Mouse (Mus musculus) naive thymus-derived CD4-positive, alpha-beta T cell, adult 2 months (primary cell): ENCODE measurements around the gene Aar2.

Experiments used
- DNase-seq: peaks from one replicate; pipeline ENCODE4 v3.0.0-alpha.2; 2011; ENCODE audit warnings: low read depth

Aar2 gene

GRCm38 (mm10) chr2:156568647-156569046 lies 21.3 kb downstream of the Aar2 start:
- no peak for DNase-seq

DNA sequence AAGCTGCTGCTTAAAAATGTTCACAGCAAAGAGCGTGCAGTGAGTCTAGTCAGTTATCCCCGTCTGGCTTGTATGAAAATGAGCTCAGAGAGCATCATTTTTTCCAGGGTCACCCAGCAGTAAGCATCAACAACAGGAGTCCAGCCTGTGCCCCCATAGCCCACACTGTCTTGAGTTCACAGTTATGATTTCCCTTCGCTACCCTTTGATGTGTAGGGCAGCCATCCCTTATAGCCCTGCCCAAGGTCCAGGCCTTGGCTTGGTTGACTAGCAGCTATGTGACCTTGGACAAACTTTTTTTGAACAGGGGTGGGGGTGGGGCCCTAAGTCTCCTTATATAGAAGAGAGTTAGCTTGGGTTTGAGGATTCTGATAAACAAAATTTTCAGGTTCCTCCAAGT lies 21.9 kb downstream of the Aar2 start:
- no peak for DNase-seq

DNA sequence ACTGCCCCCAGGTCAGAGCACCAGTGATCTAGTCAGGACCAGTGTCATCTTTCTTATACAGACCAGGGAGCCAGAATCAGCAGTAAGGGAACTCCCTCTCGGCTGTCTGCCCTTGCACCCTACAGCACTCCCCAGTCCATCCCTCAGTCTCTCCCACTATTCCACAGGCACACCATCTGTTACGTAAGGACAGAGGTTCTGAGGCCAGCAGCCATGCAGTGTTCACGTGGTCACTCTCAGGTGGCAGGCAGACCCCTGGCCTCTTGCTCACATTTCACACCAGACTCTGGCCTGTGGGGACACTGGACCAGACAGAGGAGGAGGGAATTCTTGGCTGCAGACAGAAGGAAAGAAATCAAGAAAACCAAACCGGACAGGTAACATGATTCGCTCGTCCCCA lies 24.1 kb downstream of the Aar2 start:
- no peak for DNase-seq

- DNase-seq, result no peak
Observed at GRCm38 (mm10) chr2:156576850-156577587, 29.6 kb downstream of the Aar2 start.

GRCm38 (mm10) chr2:156580507-156580906 lies 33.1 kb downstream of the Aar2 start:
- no peak for DNase-seq

DNA sequence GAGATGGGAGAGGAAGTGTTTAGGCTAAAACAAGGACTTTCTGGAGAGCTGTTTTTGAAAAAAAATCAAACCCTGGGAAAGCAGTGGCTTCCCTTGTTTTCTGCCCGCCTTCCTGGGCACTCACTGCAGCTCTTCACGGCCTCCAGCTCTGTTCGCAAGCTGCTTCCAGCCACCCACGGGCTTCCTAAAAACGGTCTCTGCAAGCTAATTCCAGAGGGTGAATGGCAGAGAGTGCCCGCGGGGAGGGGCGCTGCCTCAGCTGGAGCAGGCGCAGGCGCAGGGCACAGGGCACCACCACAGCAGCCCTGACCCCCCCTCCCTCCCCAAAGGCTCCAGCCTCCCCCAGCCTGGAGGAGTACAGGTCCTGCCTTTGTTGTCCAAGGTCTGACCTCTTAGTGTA lies 33.9 kb downstream of the Aar2 start:
- DNase-seq, result no peak

- no peak for DNase-seq
Observed at GRCm38 (mm10) chr2:156582887-156583286, 35.5 kb downstream of the Aar2 start.

DNA sequence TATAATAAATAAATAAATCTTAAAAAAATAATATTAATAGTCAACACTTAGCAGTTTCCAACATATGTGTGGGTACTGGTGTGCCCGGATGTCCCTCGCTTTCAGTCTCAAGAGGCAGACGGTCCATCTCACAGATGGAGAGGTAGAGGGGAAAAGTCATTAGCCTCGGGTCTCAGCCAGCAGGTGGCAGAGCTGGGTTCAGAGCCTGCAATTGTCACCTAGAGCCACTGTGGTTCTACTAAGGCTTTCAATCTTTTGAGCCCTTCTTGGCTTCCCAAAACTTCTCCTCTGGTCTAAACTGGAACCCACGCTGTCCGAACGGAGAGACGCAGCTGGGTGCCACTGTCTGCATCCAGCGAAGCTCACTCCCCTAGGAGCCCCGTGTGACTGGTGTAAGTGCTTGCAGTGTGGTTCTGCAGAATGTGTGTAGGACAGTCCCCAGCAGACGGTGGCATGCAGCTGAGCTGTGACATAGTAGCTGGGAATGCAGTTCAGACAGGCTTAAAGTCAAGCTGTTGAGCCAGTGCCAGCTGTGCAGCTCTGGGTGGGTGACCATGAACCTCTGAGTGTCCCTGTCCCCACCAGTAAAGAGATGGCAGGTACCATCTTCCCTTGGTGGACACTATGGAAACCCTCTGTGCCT lies 36.9 kb downstream of the Aar2 start:
- peak; percentile 21 for DNase-seq

DNA sequence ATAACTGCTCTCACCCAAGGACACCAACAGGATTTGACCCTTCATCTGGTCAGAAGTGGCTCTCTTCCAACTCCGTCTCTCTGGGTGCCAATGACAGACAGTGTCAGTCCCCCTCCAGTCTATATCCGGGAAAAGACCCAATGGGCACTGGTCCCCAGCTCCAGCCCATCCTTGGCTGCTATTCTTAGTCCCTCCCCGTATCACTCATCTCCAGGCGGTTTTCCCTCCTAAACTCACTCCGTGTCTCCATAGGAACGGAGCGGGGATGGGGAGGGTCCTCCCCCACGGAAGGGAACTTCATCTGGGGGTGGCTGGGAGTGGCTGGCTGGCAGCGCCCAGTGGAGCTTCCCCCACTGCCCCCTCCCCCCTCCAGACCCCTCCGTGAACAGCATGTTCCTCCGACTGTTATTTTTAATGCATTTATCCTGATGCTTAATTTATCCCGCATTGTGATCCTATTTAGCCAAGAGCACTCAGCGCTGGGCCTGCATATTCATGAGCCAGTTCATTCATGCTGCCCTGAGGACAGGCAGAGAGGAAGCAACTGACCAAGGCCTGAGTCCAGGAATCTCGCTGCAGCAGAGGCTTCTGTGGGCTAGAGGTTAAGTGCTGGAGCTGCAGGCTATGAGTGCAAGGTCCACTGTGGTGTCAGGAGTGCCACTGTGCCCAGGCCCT lies 37.5 kb downstream of the Aar2 start:
- no peak for DNase-seq

GRCm38 (mm10) chr2:156589481-156589880 lies 42.1 kb downstream of the Aar2 start:
- no peak for DNase-seq

GRCm38 (mm10) chr2:156594987-156595490 lies 47.7 kb downstream of the Aar2 start:
- DNase-seq, result no peak

- DNase-seq, result no peak
Observed at GRCm38 (mm10) chr2:156602581-156602980, 55.2 kb downstream of the Aar2 start.

DNA sequence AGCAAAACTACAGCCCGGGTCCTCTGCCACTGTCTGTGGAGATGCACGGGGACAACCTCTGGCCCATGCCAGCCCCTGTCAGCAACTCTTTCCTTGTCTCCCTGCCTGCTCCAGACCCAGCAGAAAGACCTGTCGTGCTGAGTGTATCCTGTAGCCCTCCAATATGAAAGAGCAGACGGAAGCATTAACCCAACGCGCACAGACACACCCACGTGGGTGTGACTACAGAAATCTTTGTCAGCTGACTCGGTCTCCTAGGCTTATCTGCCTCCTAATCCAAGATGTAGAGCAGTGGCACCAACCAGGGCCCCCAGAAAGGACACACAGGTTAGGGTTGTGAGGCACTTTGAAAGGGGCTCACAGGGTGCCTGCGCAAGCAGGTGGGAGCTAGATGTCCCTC lies 56.3 kb downstream of the Aar2 start:
- DNase-seq, result no peak

- no peak for DNase-seq
Observed at GRCm38 (mm10) chr2:156605144-156605543, 57.8 kb downstream of the Aar2 start.

GRCm38 (mm10) chr2:156605971-156606370 lies 58.6 kb downstream of the Aar2 start:
- no peak for DNase-seq

DNA sequence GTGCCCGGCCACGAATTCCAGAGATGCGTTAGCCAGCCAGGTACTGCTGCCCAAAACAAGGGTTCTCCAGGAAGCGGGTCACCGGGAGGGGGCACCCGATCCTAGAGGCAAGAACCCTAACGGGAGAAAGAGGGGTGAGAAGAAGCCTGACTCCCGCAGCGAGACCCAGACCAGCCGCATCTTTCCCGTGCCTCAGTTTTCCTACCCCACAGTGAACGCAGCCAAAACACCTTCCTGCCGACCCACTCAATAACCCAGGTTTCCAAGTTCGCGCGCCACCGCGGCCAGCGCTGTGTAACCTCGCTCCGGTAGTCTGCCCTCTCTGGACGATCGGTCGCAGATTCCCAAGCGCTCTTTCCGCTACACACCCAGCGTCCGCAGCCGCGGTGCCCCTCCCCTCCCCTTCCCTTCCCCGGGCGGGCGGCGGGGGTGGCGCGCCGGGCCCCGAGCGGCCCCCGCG lies 65.7 kb downstream of the Aar2 start:
- DNase-seq, result peak; percentile 8

DNA sequence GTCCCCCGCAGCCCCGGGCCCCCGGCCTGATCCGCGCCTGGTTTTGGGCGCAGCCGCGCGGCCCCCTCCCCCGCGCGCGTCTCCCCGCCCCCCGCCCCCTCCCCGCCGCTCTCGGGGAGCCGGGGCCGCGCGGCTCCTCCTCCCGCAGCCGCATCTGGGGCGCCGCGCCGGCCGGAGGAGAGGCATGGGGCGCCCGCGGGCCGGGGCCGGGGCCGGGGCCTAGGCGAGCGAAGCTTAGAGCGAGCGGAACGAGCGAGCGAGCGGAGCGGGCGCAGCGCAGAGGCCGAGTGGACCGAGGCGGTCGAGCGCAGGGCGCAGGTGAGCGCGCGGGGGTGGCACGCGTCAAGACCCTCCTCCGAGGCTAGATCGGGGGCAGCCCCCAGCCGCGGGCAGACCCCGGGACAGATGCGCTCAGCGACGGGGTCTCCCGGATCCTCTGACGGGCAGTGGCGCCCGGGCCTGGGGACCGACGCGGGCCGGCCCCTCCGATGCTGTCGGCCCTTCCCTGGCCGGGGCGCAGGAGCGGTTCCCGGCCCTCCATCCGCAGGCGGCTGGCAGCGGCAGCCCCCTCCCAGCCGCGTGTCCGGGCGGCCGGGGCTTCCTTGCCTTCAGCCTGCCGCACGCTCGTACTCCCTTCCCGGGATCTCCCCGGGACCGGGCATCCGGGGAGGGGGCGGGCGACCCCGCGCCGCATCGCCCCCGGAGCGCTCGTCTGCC lies 66.3 kb downstream of the Aar2 start, which contains the start of gene Dlgap4:
TSS of gene Dlgap4 (plus strand) at position 165 of the 717 bp plus-strand sequence.
- DNase-seq, result no peak

- DNase-seq, result no peak
Observed at GRCm38 (mm10) chr2:156614258-156614556, 66.8 kb downstream of the Aar2 start.

DNA sequence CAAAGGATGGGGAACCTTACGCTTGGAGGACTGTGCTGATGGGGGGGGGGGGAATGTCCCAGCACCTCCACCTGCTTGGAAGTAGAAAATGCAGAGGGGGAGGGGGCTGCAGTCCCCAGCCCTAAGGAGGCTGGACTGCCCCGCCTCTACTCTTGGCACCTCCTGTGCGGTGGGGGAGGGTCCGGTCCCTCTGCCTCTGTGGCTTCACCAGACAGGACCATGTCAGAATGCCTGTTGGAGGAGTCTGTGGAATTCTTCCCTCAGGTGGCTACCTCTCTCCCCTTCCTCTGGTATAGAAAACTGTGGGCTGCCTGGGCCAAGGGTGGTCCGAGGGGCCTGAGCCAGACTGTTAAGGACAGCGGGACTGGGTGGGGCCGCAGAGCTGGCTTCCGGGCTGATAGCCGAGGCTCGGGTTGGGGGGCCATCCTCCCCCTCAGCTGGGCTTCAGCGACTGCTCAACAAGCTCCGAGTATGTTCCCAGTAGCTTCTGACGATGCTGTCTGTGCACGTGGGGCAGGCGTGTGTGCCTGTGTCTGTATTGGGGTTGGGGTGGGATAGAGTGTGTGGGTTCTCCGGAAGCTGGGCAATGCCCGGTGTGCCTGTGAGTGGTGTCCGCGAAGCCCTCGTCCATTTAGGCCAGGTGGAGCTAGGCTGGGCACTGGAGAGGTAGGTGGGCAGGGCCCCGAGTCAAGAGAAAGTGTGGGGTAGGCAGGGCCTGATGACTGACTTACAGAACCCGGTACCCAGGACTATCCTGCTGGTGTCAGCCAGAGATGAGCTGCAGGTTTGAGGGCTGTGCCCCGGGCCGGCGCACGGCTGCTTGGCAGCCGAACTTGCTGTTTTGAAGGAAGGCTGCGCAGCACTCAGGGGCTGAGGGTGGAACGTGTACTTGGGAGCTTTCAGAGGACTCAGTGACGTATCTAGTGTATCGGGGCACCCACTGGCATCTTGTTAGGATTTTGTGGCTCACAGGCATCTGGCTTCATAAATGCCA lies 67.6 kb downstream of the Aar2 start:
- no peak for DNase-seq

GRCm38 (mm10) chr2:156616513-156616912 lies 69.1 kb downstream of the Aar2 start:
- no peak for DNase-seq

- no peak for DNase-seq
Observed at GRCm38 (mm10) chr2:156617536-156617935, 70.2 kb downstream of the Aar2 start.
